Mouse (Mus musculus) heart, postnatal 10 days (tissue): Measurements from ENCODE around the gene Dusp11. TPM values are rescaled to one million over a fixed set of nuclear protein-coding genes. Genes with fewer than 3 reads are reported as not detected.
"Not testable (repeated sequence)": the region's sequence is repeated elsewhere in the genome, so short reads cannot be mapped to it uniquely, and the experiment has no call there.

Source experiments
- DNase-seq, 2 experiments: peaks; one replicate each; pipeline ENCODE4 v3.0.0; 2021
- intact Hi-C: fragments of 180-260 bp; cut with DNase I; formaldehyde crosslinking; loops from one replicate; pipeline ENCODE4 v1.15.1; 2025
- total RNA-seq, 2 experiments: library from RNA; stranded (reverse); gene quantifications; 2 replicates each; pipeline ENCODE4 v1.2.3; 2021

Dusp11 gene
- total RNA-seq, 2 experiments from 2014 or later = 56.9 to 64.3 TPM

- DNase-seq = peak; percentile 89 to 91
- intact Hi-C loops = loop anchor here (1.0 to 10.0 kb wide), 3 partner anchors 25 to 428 kb away; partner anchors contain the start of genes Dusp11 and Fam136a
Observed at GRCm38 (mm10) chr6:85936508-85937465, 24.7 kb downstream of the Dusp11 start.

- DNase-seq = no peak
- intact Hi-C loops = loop anchor here (2.0 to 10.0 kb wide), 2 partner anchors 75 to 429 kb away; partner anchors contain the start of gene Fam136a
Observed at GRCm38 (mm10) chr6:85935646-85936045, 25.8 kb downstream of the Dusp11 start.

GRCm38 (mm10) chr6:85934047-85934446 is 27.4 kb downstream of the Dusp11 start:
- DNase-seq = no peak

GRCm38 (mm10) chr6:85929312-85929711 is 32.2 kb downstream of the Dusp11 start:
- intact Hi-C loops = no loop called here

More at GRCm38 (mm10) chr6:85934047-85934446, 27.4 kb downstream of the Dusp11 start:
- intact Hi-C loops = loop anchor here (10.0 kb wide), 1 partner anchor 431 kb away; the partner anchor contains the start of gene Fam136a

GRCm38 (mm10) chr6:85927476-85928464 is 33.7 kb downstream of the Dusp11 start:
- intact Hi-C loops = no loop called here
- no peak for DNase-seq

More at GRCm38 (mm10) chr6:85929312-85929711, 32.2 kb downstream of the Dusp11 start:
- no peak for DNase-seq

- DNase-seq = no peak
- intact Hi-C loops = no loop called here
Observed at GRCm38 (mm10) chr6:85926709-85927108, 34.8 kb downstream of the Dusp11 start.

GRCm38 (mm10) chr6:85923643-85924042 is 37.8 kb downstream of the Dusp11 start:
- no peak for DNase-seq
- intact Hi-C loops = no loop called here

- intact Hi-C loops = loop anchor here (5.0 kb wide), 1 partner anchor 88 kb away; no protein-coding TSS in a partner anchor
- DNase-seq = no peak
Observed at GRCm38 (mm10) chr6:85919401-85919800, 42.1 kb downstream of the Dusp11 start.

- intact Hi-C loops = loop anchor here (5.0 kb wide), 1 partner anchor 89 kb away; no protein-coding TSS in a partner anchor
- not testable (repeated sequence) for DNase-seq
Observed at GRCm38 (mm10) chr6:85918341-85918740, 43.1 kb downstream of the Dusp11 start.

- no peak for DNase-seq
- intact Hi-C loops = loop anchor here (5.0 kb wide), 1 partner anchor 91 kb away; no protein-coding TSS in a partner anchor
Observed at GRCm38 (mm10) chr6:85916596-85916995, 44.9 kb downstream of the Dusp11 start.

- intact Hi-C loops = loop anchor here (2.0 to 5.0 kb wide), 2 partner anchors 45 to 91 kb away; partner anchors contain the start of gene Dusp11
- peak; percentile 94 for DNase-seq
Observed at GRCm38 (mm10) chr6:85915539-85916513, 45.6 kb downstream of the Dusp11 start, which contains the start of gene Nat8f1. Gene Nat8f1 (minus strand): TSS chr6:85915687.

- intact Hi-C loops = loop anchor here (2.0 to 5.0 kb wide), 2 partner anchors 46 to 92 kb away; partner anchors contain the start of gene Dusp11
- no peak for DNase-seq
Observed at GRCm38 (mm10) chr6:85915141-85915538, 46.3 kb downstream of the Dusp11 start.

GRCm38 (mm10) chr6:85911587-85911986 is 49.9 kb downstream of the Dusp11 start, which contains the start of gene Tprkb:
Gene Tprkb (plus strand): TSS chr6:85911865.
- intact Hi-C loops = no loop called here
- DNase-seq = no peak

GRCm38 (mm10) chr6:85909704-85910103 is 51.8 kb downstream of the Dusp11 start:
- intact Hi-C loops = loop anchor here (10.0 kb wide), 2 partner anchors 255 to 445 kb away; no protein-coding TSS in a partner anchor
- DNase-seq = no peak

GRCm38 (mm10) chr6:85908341-85908740 is 53.1 kb downstream of the Dusp11 start:
- intact Hi-C loops = loop anchor here (10.0 kb wide), 2 partner anchors 254 to 444 kb away; no protein-coding TSS in a partner anchor

GRCm38 (mm10) chr6:85906911-85907351 is 54.5 kb downstream of the Dusp11 start:
- DNase-seq = peak; percentile 21 to 27
- intact Hi-C loops = loop anchor here (10.0 kb wide), 2 partner anchors 252 to 442 kb away; no protein-coding TSS in a partner anchor

More at GRCm38 (mm10) chr6:85908341-85908740, 53.1 kb downstream of the Dusp11 start:
- no peak for DNase-seq

GRCm38 (mm10) chr6:85904642-85905061 is 56.8 kb downstream of the Dusp11 start, which contains the start of gene Nat8f4:
Gene Nat8f4 (minus strand): TSS chr6:85904884.
- peak; percentile 77 to 83 for DNase-seq
- intact Hi-C loops = loop anchor here (5.0 to 10.0 kb wide), 3 partner anchors 250 to 440 kb away; partner anchors contain the start of gene Alms1

- intact Hi-C loops = loop anchor here (5.0 to 10.0 kb wide), 3 partner anchors 248 to 438 kb away; partner anchors contain the start of gene Alms1
- no peak for DNase-seq
Observed at GRCm38 (mm10) chr6:85902303-85902702, 59.2 kb downstream of the Dusp11 start.
